Mouse (Mus musculus) olfactory bulb, adult 2 months (tissue): ENCODE measurements around the gene Cln5.

Experiments used
- CTCF ChIP-seq: fragments of 200-500 bp; IDR thresholded peaks from 2 replicates; pipeline ENCODE4 v1.5.1; 2012; ENCODE audit warnings: low read depth, mild to moderate bottlenecking, low read length, moderate library complexity; ENCODE audit not compliant: insufficient read depth
- POLR2A ChIP-seq: fragments of 200-500 bp; IDR thresholded peaks from 2 replicates; pipeline ENCODE4 v1.6.1; 2012; ENCODE audit warnings: mild to moderate bottlenecking, low read depth, low read length, moderate library complexity; ENCODE audit not compliant: insufficient read depth

DNA sequence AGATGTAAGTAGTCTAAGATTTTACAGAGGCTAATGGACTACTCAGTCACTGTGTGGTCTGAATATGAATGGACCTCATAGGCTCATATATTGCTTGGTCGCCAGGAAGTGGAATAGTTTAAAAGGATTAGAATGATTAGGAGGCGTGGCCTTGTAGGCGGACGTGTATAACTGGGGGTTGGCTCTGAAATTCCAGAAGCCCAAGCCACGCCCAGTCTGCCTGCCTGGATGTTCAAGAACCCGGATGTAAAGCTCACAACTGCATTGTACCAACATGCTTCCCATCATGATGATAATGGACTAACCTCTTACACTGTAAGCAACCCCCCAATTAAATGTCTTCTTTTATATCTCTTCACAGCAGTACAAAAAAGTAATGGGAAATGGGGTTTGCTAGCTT is 55.7 kb downstream of the Cln5 start:
- TF ChIP-seq CTCF (no peak), POLR2A (no peak)
